Mouse (Mus musculus) monocyte, adult 5-6 weeks (primary cell): ENCODE measurements around the gene Scgb1b10. TPM values are rescaled to one million over a fixed set of nuclear protein-coding genes. Genes with fewer than 3 reads are reported as not detected.
"Not testable (repeated sequence)": the region's sequence is repeated elsewhere in the genome, so short reads cannot be mapped to it uniquely, and the experiment has no call there.

Experiments used
- ATAC-seq: fragments of 153-309, 156-312 bp; replicated peaks from 2 replicates; pipeline ENCODE4 v1.8.0; 2017; ENCODE audit warnings: mild to moderate bottlenecking; ENCODE audit not compliant: low TSS enrichment, insufficient number of reproducible peaks, severe bottlenecking, poor library complexity, low FRiP score
- total RNA-seq: library from RNA; stranded (forward); fragments of 200-1000, 200-491, 200-594 nt; gene quantifications from 3 replicates; pipeline ENCODE4 v1.2.3, GENCODE M21; 2017

Gene Scgb1b10
- total RNA-seq: not detected in 3 replicates

- not testable (repeated sequence) for ATAC-seq
These were observed at the start of gene Scgb1b10 for GRCm38 (mm10) chr7:32100553-32100952. Gene Scgb1b10 (plus strand): TSS chr7:32100853.

Other genes starting within 250 kb of the Scgb1b10 start
- gene Scgb2b11, start 110.3 kb downstream of the Scgb1b10 start, total RNA-seq: not detected in 3 replicates
- gene Scgb1b11, start 122.0 kb downstream of the Scgb1b10 start, total RNA-seq: not detected in 3 replicates
- gene Scgb2b12, start 226.4 kb downstream of the Scgb1b10 start, total RNA-seq: not detected in 3 replicates
- not detected in 3 replicates for gene Scgb1b12, start 233.3 kb downstream of the Scgb1b10 start, total RNA-seq